Mouse (Mus musculus): ENCODE results near the gene Ppp1r12b.

- TF ChIP-seq CTCF (IDR thresholded peaks at IDR 0.05) (no peak), EP300 (IDR thresholded peaks at IDR 0.05) (no peak)
Observed at GRCm38 (mm10) chr1:134714166-134714565, 241.6 kb downstream of the Ppp1r12b start.
